Mouse (Mus musculus) right cerebral cortex, postnatal 25 days (tissue): ENCODE results near the gene Akr1b3.
A peak's percentile ranks its signal among the peaks of the same experiment; 100 is the strongest.
"Not testable (repeated sequence)": the region's sequence is repeated elsewhere in the genome, so short reads cannot be mapped to it uniquely, and the experiment has no call there.

Experiments
- DNase-seq: peaks from one replicate; pipeline ENCODE4 v3.0.0; 2022

Akr1b3 gene

GRCm38 (mm10) chr6:34316854-34317771 is at the start of gene Akr1b3:
TSS of gene Akr1b3 (minus strand) at chr6:34317478.
- DNase-seq = peak; percentile 90

- no peak for DNase-seq
Measured at GRCm38 (mm10) chr6:34364217-34365136, 47.2 kb upstream of the Akr1b3 start.

- no peak for DNase-seq
Measured at GRCm38 (mm10) chr6:34355841-34356240, 38.6 kb upstream of the Akr1b3 start.

GRCm38 (mm10) chr6:34355349-34355747 is 38.1 kb upstream of the Akr1b3 start:
- DNase-seq = no peak

- no peak for DNase-seq
Measured at GRCm38 (mm10) chr6:34354354-34355348, 37.4 kb upstream of the Akr1b3 start.

GRCm38 (mm10) chr6:34353658-34354353 is 36.5 kb upstream of the Akr1b3 start, which contains the start of gene Akr1b8:
TSS of gene Akr1b8 (plus strand) at chr6:34354119.
- DNase-seq = no peak

- DNase-seq = no peak
Measured at GRCm38 (mm10) chr6:34352401-34352800, 35.1 kb upstream of the Akr1b3 start.

- DNase-seq = not testable (repeated sequence)
Measured at GRCm38 (mm10) chr6:34351481-34351880, 34.2 kb upstream of the Akr1b3 start.

- DNase-seq = no peak
Measured at GRCm38 (mm10) chr6:34350037-34350699, 32.9 kb upstream of the Akr1b3 start.

GRCm38 (mm10) chr6:34346096-34346898 is 29.0 kb upstream of the Akr1b3 start:
- DNase-seq = peak; percentile 63

GRCm38 (mm10) chr6:34344935-34345334 is 27.7 kb upstream of the Akr1b3 start:
- no peak for DNase-seq

GRCm38 (mm10) chr6:34344135-34344850 is 27.0 kb upstream of the Akr1b3 start:
- no peak for DNase-seq

GRCm38 (mm10) chr6:34343426-34343825 is 26.1 kb upstream of the Akr1b3 start:
- DNase-seq = no peak

GRCm38 (mm10) chr6:34342476-34342875 is 25.2 kb upstream of the Akr1b3 start:
- DNase-seq = no peak

GRCm38 (mm10) chr6:34341991-34342390 is 24.7 kb upstream of the Akr1b3 start:
- DNase-seq = no peak

GRCm38 (mm10) chr6:34337799-34338198 is 20.5 kb upstream of the Akr1b3 start:
- no peak for DNase-seq

GRCm38 (mm10) chr6:34334673-34335072 is 17.4 kb upstream of the Akr1b3 start:
- no peak for DNase-seq

- not testable (repeated sequence) for DNase-seq
Measured at GRCm38 (mm10) chr6:34331804-34332203, 14.5 kb upstream of the Akr1b3 start.

- DNase-seq = no peak
Measured at GRCm38 (mm10) chr6:34331379-34331778, 14.1 kb upstream of the Akr1b3 start.
